Mouse (Mus musculus) forebrain, postnatal 0 days (tissue): ENCODE data around the gene Scarf2. TPM values are rescaled to one million over a fixed set of nuclear protein-coding genes. Genes with fewer than 3 reads are reported as not detected.

ENCODE experiments used
- ATAC-seq: fragments of 200-750 bp; cut with Nextera tagmentation; 2 replicates; pipeline ENCODE4 v1.8.0; 2017; ENCODE audit warnings: mild to moderate bottlenecking, moderate library complexity
- DNase-seq: peaks from one replicate; pipeline ENCODE4 v3.0.0-alpha.2; 2015
- H3K27ac ChIP-seq: fragments of 300-500 bp; sonication (generic); 2 replicates; pipeline ENCODE4 v1.5.1; 2014; ENCODE audit warnings: low read depth, mild to moderate bottlenecking, antibody characterized with exemption, low read length, moderate library complexity, mixed read lengths
- H3K27me3 ChIP-seq: fragments of 300-500 bp; sonication (generic); 2 replicates; pipeline ENCODE4 v1.6.1; 2014; ENCODE audit warnings: mild to moderate bottlenecking, low read length, mixed read lengths; ENCODE audit not compliant: insufficient read depth
- H3K36me3 ChIP-seq: fragments of 300-500 bp; sonication (generic); 2 replicates; pipeline ENCODE4 v1.6.1; 2014; ENCODE audit warnings: mild to moderate bottlenecking, moderate library complexity; ENCODE audit not compliant: insufficient read depth
- H3K4me1 ChIP-seq: fragments of 300-500 bp; sonication (generic); 2 replicates; pipeline ENCODE4 v1.6.1; 2014; ENCODE audit warnings: antibody characterized with exemption; ENCODE audit not compliant: insufficient read depth
- H3K4me2 ChIP-seq: fragments of 300-500 bp; sonication (generic); 2 replicates; pipeline ENCODE4 v1.6.1; 2014; ENCODE audit warnings: low read depth, mild to moderate bottlenecking, moderate library complexity
- H3K4me3 ChIP-seq: fragments of 300-500 bp; sonication (generic); 2 replicates; pipeline ENCODE4 v1.5.1; 2014; ENCODE audit warnings: low read depth, low read length, mixed read lengths
- H3K9ac ChIP-seq: fragments of 300-500 bp; sonication (generic); 2 replicates; pipeline ENCODE4 v1.6.1; 2014; ENCODE audit warnings: mild to moderate bottlenecking
- H3K9me3 ChIP-seq: fragments of 300-500 bp; sonication (generic); 2 replicates; pipeline ENCODE4 v1.6.1; 2016; ENCODE audit warnings: low read length
- CTCF ChIP-seq: sonication (generic); IDR thresholded peaks from 2 replicates; pipeline ENCODE4 v1.5.1; 2016; ENCODE audit warnings: antibody characterized with exemption, control low read depth, low read depth
- WGBS: fragments of 180-500 bp; shearing (Covaris S2); extraction: QIAGEN DNeasy Blood & Tissue Kit; methylation state at CpG from one replicate; pipeline ENCODE4 v1.1.7; 2014; 5-methylcytosine and 5-hydroxymethylcytosine counted together
- polyA plus RNA-seq: library from polyadenylated mRNA; unstranded; fragments of >200 nt; fragmentation: Nextera tagmentation; extraction: Ambion mirVana; gene quantifications from 2 replicates; pipeline ENCODE4 v1.2.1, GENCODE M21; 2015
- total RNA-seq: library from RNA; depleted of rRNA; stranded (reverse); fragments of >200 nt; gene quantifications from 2 replicates; pipeline ENCODE4 v1.2.3, GENCODE M21; 2014

Gene Scarf2
- total and polyA plus RNA-seq, 2 experiments from 2014 or later, result 2.1 to 10.6 TPM

- 43% methylated on average over 8 of the region's 8 CpGs for WGBS
- Histone ChIP-seq H3K36me3 (peaks cover 5% of the 10 kb centered on the region; the same call in 1 of the 2 replicates), H3K9me3 (no peaks in the 10 kb centered on the region), H3K4me1 (peaks cover 13% of the 10 kb centered on the region), H3K27me3 (no peaks in the 10 kb centered on the region), H3K4me3 (peak overlapping the region; percentile 81), H3K27ac (peak overlapping the region; percentile 82; the same call in 1 of the 2 replicates), H3K9ac (peak overlapping the region; percentile 83; the same call in 1 of the 2 replicates), H3K4me2 (peak overlapping the region; percentile 85)
- DNase-seq, result peak; percentile 49
- peak; percentile 37 for ATAC-seq
- peak; percentile 71 for TF ChIP-seq CTCF
Measured at GRCm38 (mm10) chr16:17760657-17761056, 36.4 kb upstream of the Scarf2 start.

- Histone ChIP-seq H3K36me3 (peaks cover 7% of the 10 kb centered on the region; the same call in 1 of the 2 replicates), H3K27me3 (no peaks in the 10 kb centered on the region), H3K27ac (no peak overlapping the region), H3K4me1 (peaks cover 13% of the 10 kb centered on the region), H3K4me2 (no peak overlapping the region), H3K9ac (no peak overlapping the region), H3K4me3 (no peak overlapping the region), H3K9me3 (no peaks in the 10 kb centered on the region)
- DNase-seq, result no peak
- 40% methylated on average over 1 of the region's 1 CpGs for WGBS
- TF ChIP-seq CTCF, result no peak
- no peak for ATAC-seq
Measured at GRCm38 (mm10) chr16:17761074-17761473, 36.0 kb upstream of the Scarf2 start.

- no peak for DNase-seq
- H3K4me2 ChIP-seq, result no peak overlapping the region
- no peaks in the 10 kb centered on the region for H3K9me3 ChIP-seq
- H3K4me3 ChIP-seq, result no peak overlapping the region
- no peak for TF ChIP-seq CTCF
- H3K27ac ChIP-seq, result no peak overlapping the region
- peaks cover 7% of the 10 kb centered on the region for H3K36me3 ChIP-seq
- no peak for ATAC-seq
- H3K27me3 ChIP-seq, result no peaks in the 10 kb centered on the region
- H3K4me1 ChIP-seq, result peaks cover 9% of the 10 kb centered on the region; the same call in 1 of the 2 replicates
- 92% methylated on average over 4 of the region's 4 CpGs for WGBS
- H3K9ac ChIP-seq, result no peak overlapping the region
Measured at GRCm38 (mm10) chr16:17764108-17764511, 33.0 kb upstream of the Scarf2 start.

GRCm38 (mm10) chr16:17768834-17769233 lies 28.2 kb upstream of the Scarf2 start:
- Histone ChIP-seq H3K4me2 (no peak overlapping the region), H3K27ac (no peak overlapping the region), H3K9ac (no peak overlapping the region), H3K9me3 (no peaks in the 10 kb centered on the region), H3K27me3 (no peaks in the 10 kb centered on the region), H3K36me3 (peaks cover 26% of the 10 kb centered on the region), H3K4me3 (no peak overlapping the region), H3K4me1 (no peaks in the 10 kb centered on the region)
- peak; percentile 68 for ATAC-seq
- DNase-seq, result peak; percentile 19
- WGBS, result 75% methylated on average over 7 of the region's 7 CpGs
- TF ChIP-seq CTCF, result no peak

GRCm38 (mm10) chr16:17771117-17771865 lies 25.8 kb upstream of the Scarf2 start:
- 0 out of 2 replicates have a peak, but pooled peaks have one; percentile 36 for ATAC-seq
- H3K36me3 ChIP-seq, result peaks cover 30% of the 10 kb centered on the region
- no peak overlapping the region for H3K4me2 ChIP-seq
- no peaks in the 10 kb centered on the region for H3K27me3 ChIP-seq
- 69% methylated on average over 4 of the region's 4 CpGs for WGBS
- H3K9ac ChIP-seq, result no peak overlapping the region
- TF ChIP-seq CTCF, result peak; percentile 48
- H3K27ac ChIP-seq, result no peak overlapping the region
- no peaks in the 10 kb centered on the region for H3K9me3 ChIP-seq
- H3K4me1 ChIP-seq, result no peaks in the 10 kb centered on the region
- no peak overlapping the region for H3K4me3 ChIP-seq
- no peak for DNase-seq

- TF ChIP-seq CTCF, result peak; percentile 65
- peaks cover 63% of the 10 kb centered on the region for H3K36me3 ChIP-seq
Measured at GRCm38 (mm10) chr16:17776828-17777227, 20.3 kb upstream of the Scarf2 start.

GRCm38 (mm10) chr16:17778223-17778622 lies 18.9 kb upstream of the Scarf2 start:
- Histone ChIP-seq H3K4me1 (no peaks in the 10 kb centered on the region), H3K27ac (no peak overlapping the region), H3K27me3 (no peaks in the 10 kb centered on the region), H3K9me3 (no peaks in the 10 kb centered on the region), H3K4me3 (no peak overlapping the region), H3K36me3 (peaks cover 63% of the 10 kb centered on the region), H3K4me2 (no peak overlapping the region), H3K9ac (no peak overlapping the region)
- DNase-seq, result no peak
- 92% methylated on average over 4 of the region's 4 CpGs for WGBS
- no peak for TF ChIP-seq CTCF
- ATAC-seq, result no peak

More at GRCm38 (mm10) chr16:17776828-17777227, 20.3 kb upstream of the Scarf2 start:
- H3K27ac ChIP-seq, result no peak overlapping the region
- no peak overlapping the region for H3K4me3 ChIP-seq
- H3K4me1 ChIP-seq, result no peaks in the 10 kb centered on the region
- H3K9ac ChIP-seq, result no peak overlapping the region
- H3K4me2 ChIP-seq, result no peak overlapping the region
- no peak for ATAC-seq
- no peaks in the 10 kb centered on the region for H3K27me3 ChIP-seq
- WGBS, result 65% methylated on average over 11 of the region's 11 CpGs
- DNase-seq, result no peak
- H3K9me3 ChIP-seq, result no peaks in the 10 kb centered on the region
